Mouse (Mus musculus): ENCODE results near the gene Lin28b.

Gene Lin28b

DNA sequence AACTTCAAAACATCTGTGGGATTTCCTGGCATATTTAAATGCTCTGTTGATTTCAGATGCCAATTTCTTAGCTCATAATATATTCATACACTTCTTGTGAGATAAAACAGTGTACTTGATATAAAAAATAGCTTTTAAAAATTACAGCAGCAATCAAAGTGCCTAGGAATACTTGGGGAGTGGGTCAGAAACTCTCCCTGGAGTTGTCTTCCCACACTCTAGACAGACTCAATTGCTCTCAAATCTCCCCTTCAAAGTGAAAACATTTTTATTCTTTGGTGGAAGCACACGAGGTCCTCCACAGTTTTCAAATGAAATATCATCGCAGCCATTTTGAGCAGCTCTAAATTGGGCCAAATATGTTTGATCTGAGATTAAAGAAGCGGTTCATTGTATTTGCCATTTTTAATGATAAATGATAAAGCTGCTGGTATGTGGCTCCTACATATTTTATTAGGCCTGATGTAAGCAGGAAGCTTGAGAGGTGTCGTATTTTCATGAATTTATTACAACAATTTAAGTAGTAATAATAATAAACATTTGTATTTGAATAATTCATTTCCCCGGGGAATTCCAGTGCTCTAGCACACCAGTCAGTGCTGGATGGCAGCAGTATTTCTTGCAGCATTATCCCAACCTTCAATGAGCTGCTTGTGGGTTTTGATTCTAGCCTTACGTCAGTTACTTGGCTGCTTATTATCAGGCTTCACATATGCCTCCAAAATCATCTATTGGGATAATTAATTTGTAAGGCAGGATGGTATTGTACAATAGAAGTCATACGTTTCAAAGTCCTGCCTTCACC lies 157.8 kb downstream of the Lin28b start:
- in situ Hi-C loops (cut with MboI, MseI): no loop called here
